Mouse (Mus musculus) hindbrain, embryonic 10.5 days (tissue): ENCODE measurements around the gene Gapt. TPM values are rescaled to one million over a fixed set of nuclear protein-coding genes. Genes with fewer than 3 reads are reported as not detected.

Experiments
- DNase-seq: peaks from one replicate; pipeline ENCODE4 v3.0.0-alpha.2; 2017; ENCODE audit warnings: low spot score
- H3K27ac ChIP-seq: fragments of 300-500 bp; sonication (generic); 2 replicates; pipeline ENCODE4 v1.5.1; 2016; ENCODE audit warnings: mild to moderate bottlenecking, moderate library complexity
- H3K27me3 ChIP-seq: fragments of 300-500 bp; sonication (generic); 2 replicates; pipeline ENCODE4 v1.6.1; 2016; ENCODE audit warnings: mild to moderate bottlenecking; ENCODE audit not compliant: poor library complexity, insufficient read depth, severe bottlenecking
- H3K36me3 ChIP-seq: fragments of 300-500 bp; sonication (generic); 2 replicates; pipeline ENCODE4 v1.6.1; 2016; ENCODE audit warnings: mild to moderate bottlenecking, moderate library complexity
- H3K4me1 ChIP-seq: fragments of 300-500 bp; sonication (generic); replicated peaks from 2 replicates; pipeline ENCODE4 v1.6.1; 2016; ENCODE audit warnings: mild to moderate bottlenecking
- H3K4me3 ChIP-seq: fragments of 300-500 bp; sonication (generic); 2 replicates; pipeline ENCODE4 v1.5.1; 2016; ENCODE audit warnings: mild to moderate bottlenecking, moderate library complexity
- H3K9me3 ChIP-seq: fragments of 300-500 bp; sonication (generic); 2 replicates; pipeline ENCODE4 v1.6.1; 2016; ENCODE audit warnings: mild to moderate bottlenecking, moderate library complexity
- WGBS: fragments of 180-500 bp; shearing (Covaris S2); methylation state at CpG from one replicate; pipeline ENCODE4 v1.1.7; 2016; 5-methylcytosine and 5-hydroxymethylcytosine counted together
- polyA plus RNA-seq: library from polyadenylated mRNA; unstranded; fragments of >200 nt; fragmentation: Nextera tagmentation; extraction: Ambion mirVana; gene quantifications from 2 replicates; pipeline ENCODE4 v1.2.1, GENCODE M21; 2016

Gapt gene
- polyA plus RNA-seq, 1 experiment from 2014 or later: 0.09 TPM

- H3K27ac ChIP-seq: no peak overlapping the region
- no peak for DNase-seq
- no peaks in the 10 kb centered on the region for H3K4me1 ChIP-seq
- H3K36me3 ChIP-seq: no peaks in the 10 kb centered on the region
- 85% methylated on average over 5 of the region's 5 CpGs for WGBS
- H3K4me3 ChIP-seq: no peak overlapping the region
- H3K9me3 ChIP-seq: no peaks in the 10 kb centered on the region
- no peaks in the 10 kb centered on the region for H3K27me3 ChIP-seq
Measured at GRCm38 (mm10) chr13:110307188-110307587, 49.8 kb downstream of the Gapt start.

Other genes with a start within 250 kb of the Gapt start
- 10.1 and 35.5 TPM in 2 replicates for gene Rab3c, start 76.2 kb downstream of the Gapt start, polyA plus RNA-seq
- 56.7 and 59.9 TPM in 2 replicates for gene Plk2, start 37.8 kb upstream of the Gapt start, polyA plus RNA-seq